Mouse (Mus musculus) bone marrow, adult 2 months (tissue): Measurements from ENCODE around the gene Pappa.

ENCODE experiments used
- CTCF ChIP-seq: fragments of 200-500 bp; IDR thresholded peaks from 2 replicates; pipeline ENCODE4 v1.5.1; 2011; ENCODE audit warnings: low read length, control low read depth; ENCODE audit not compliant: control insufficient read depth, insufficient read depth
- POLR2A ChIP-seq: fragments of 200-500 bp; IDR thresholded peaks from 2 replicates; pipeline ENCODE4 v1.6.1; 2011; ENCODE audit warnings: low read depth, mild to moderate bottlenecking, control low read depth, low read length, borderline replicate concordance; ENCODE audit not compliant: control insufficient read depth

- TF ChIP-seq CTCF (no peak), POLR2A (no peak)
These were observed 36.4 kb upstream of the Pappa start for GRCm38 (mm10) chr4:65087592-65087991.
